Mouse (Mus musculus): ENCODE measurements around the gene 4933407L21Rik. TPM values are rescaled to one million over a fixed set of nuclear protein-coding genes. Genes with fewer than 3 reads are reported as not detected.
A peak's percentile ranks its signal among the peaks of the same experiment; 100 is the strongest.

4933407L21Rik gene
- total and polyA plus RNA-seq, 3 experiments = 0.17 to 0.71 (median 0.19) TPM

GRCm38 (mm10) chr1:85962081-85962480 lies 33.8 kb downstream of the 4933407L21Rik start (continued):
- TF ChIP-seq MAZ (IDR thresholded peaks at IDR 0.05; ENCODE audit: low read depth, low read length) (0 out of 2 replicates have a peak, but pooled peaks have one; percentile 1), USF2 (conservative IDR thresholded peaks at IDR 0.05; ENCODE audit: low read depth, low read length) (no peak), CTCF (conservative IDR thresholded peaks at IDR 0.05 in 1 of 2, IDR thresholded peaks at IDR 0.05 in 1 of 2; ENCODE audit: low read depth in 2 of 2, low read length in 2 of 2) (0 out of 4 replicates have a peak, but pooled peaks of 1 of the 2 experiments have one; percentile 2)

- Histone ChIP-seq H3K36me3 (replicated peaks in 1 of 2; ENCODE audit: control insufficient read depth in 1 of 2, insufficient read depth in 1 of 2, low read length in 1 of 2) (no peaks in the 10 kb centered on the region), H3K9me3 (replicated peaks; ENCODE audit: low read length) (peaks cover 2% of the 10 kb centered on the region), H3K4me2 (ENCODE audit: insufficient read depth, low read depth, poor library complexity, severe bottlenecking) (no peak overlapping the region), H3K4me3 (replicated peaks in 1 of 3; ENCODE audit: low read depth in 2 of 3, low read length in 2 of 3, poor library complexity in 1 of 3) (no peak overlapping the region), H3K79me2 (replicated peaks; ENCODE audit: control insufficient read depth, extremely low read depth, insufficient read depth, poor library complexity, severe bottlenecking) (no peaks in the 10 kb centered on the region; the same call in 1 of the 2 replicates), H3K9ac (ENCODE audit: insufficient read depth, low read depth) (no peak overlapping the region), H3K4me1 (ENCODE audit: control insufficient read depth in 1 of 2, insufficient read depth in 2 of 2) (peaks cover 18 to 52% of the 10 kb centered on the region in 2 experiments), H3K27me3 (replicated peaks) (no peaks in the 10 kb centered on the region), H3K27ac (ENCODE audit: insufficient read depth, low read depth) (no peak overlapping the region)
- dilution Hi-C loops (cut with MboI; ENCODE audit: extremely low pct_ligation_motif_present, extremely low pct_unique_long_range_greater_than_20kb, low sequenced_read_pairs) (no loop called here), in situ Hi-C loops (cut with MboI; ENCODE audit: low pct_ligation_motif_present, low pct_unique_long_range_greater_than_20kb, low sequenced_read_pairs) (no loop called here)
- DNase-seq (ENCODE audit: extremely low read depth) = no peak
- TF ChIP-seq ZC3H11A (IDR thresholded peaks at IDR 0.05; ENCODE audit: low read depth, low read length) (no peak), MEF2A (IDR thresholded peaks at IDR 0.05; ENCODE audit: borderline replicate concordance, low read depth, low read length) (no peak), PAX5 (IDR thresholded peaks at IDR 0.05; ENCODE audit: low read length) (no peak), USF2 (conservative IDR thresholded peaks at IDR 0.05; ENCODE audit: low read depth, low read length) (no peak), TCF12 (IDR thresholded peaks at IDR 0.05; ENCODE audit: low read depth, low read length) (no peak), IRF4 (IDR thresholded peaks at IDR 0.05; ENCODE audit: low read depth, low read length) (no peak), ELF1 (IDR thresholded peaks at IDR 0.05; ENCODE audit: low read depth, low read length) (no peak)
Observed at GRCm38 (mm10) chr1:85965856-85966255, 37.6 kb downstream of the 4933407L21Rik start.

GRCm38 (mm10) chr1:85969081-85969480 lies 40.8 kb downstream of the 4933407L21Rik start:
- Histone ChIP-seq H3K9ac (ENCODE audit: insufficient read depth, low read depth) (no peak overlapping the region), H3K27ac (ENCODE audit: insufficient read depth, low read depth) (no peak overlapping the region), H3K4me2 (ENCODE audit: insufficient read depth, low read depth, poor library complexity, severe bottlenecking) (no peak overlapping the region), H3K9me3 (replicated peaks; ENCODE audit: low read length) (peaks cover under 1% of the 10 kb centered on the region), H3K36me3 (replicated peaks in 1 of 2; ENCODE audit: control insufficient read depth in 1 of 2, insufficient read depth in 1 of 2, low read length in 1 of 2) (no peaks in the 10 kb centered on the region), H3K4me3 (replicated peaks in 1 of 3; ENCODE audit: low read depth in 2 of 3, low read length in 2 of 3, poor library complexity in 1 of 3) (no peak overlapping the region), H3K27me3 (replicated peaks) (no peaks in the 10 kb centered on the region), H3K79me2 (replicated peaks; ENCODE audit: control insufficient read depth, extremely low read depth, insufficient read depth, poor library complexity, severe bottlenecking) (no peaks in the 10 kb centered on the region; the same call in 1 of the 2 replicates), H3K4me1 (ENCODE audit: control insufficient read depth in 1 of 2, insufficient read depth in 2 of 2) (peaks cover 22 to 61% of the 10 kb centered on the region in 2 experiments)
- in situ Hi-C loops (cut with MboI; ENCODE audit: low pct_ligation_motif_present, low pct_unique_long_range_greater_than_20kb, low sequenced_read_pairs) (no loop called here), dilution Hi-C loops (cut with MboI; ENCODE audit: extremely low pct_ligation_motif_present, extremely low pct_unique_long_range_greater_than_20kb, low sequenced_read_pairs) (no loop called here)
- no peak for DNase-seq (ENCODE audit: extremely low read depth)
- TF ChIP-seq CTCF (conservative IDR thresholded peaks at IDR 0.05 in 1 of 2, IDR thresholded peaks at IDR 0.05 in 1 of 2; ENCODE audit: low read depth in 2 of 2, low read length in 2 of 2) (no peak), POLR2A (IDR thresholded peaks at IDR 0.05; ENCODE audit: low read depth, low read length) (no peak)

GRCm38 (mm10) chr1:85969519-85969918 lies 41.2 kb downstream of the 4933407L21Rik start:
- Histone ChIP-seq H3K4me1 (ENCODE audit: control insufficient read depth in 1 of 2, insufficient read depth in 2 of 2) (peaks cover 22 to 65% of the 10 kb centered on the region in 2 experiments), H3K27me3 (replicated peaks) (no peaks in the 10 kb centered on the region), H3K79me2 (replicated peaks; ENCODE audit: control insufficient read depth, extremely low read depth, insufficient read depth, poor library complexity, severe bottlenecking) (no peaks in the 10 kb centered on the region; the same call in 1 of the 2 replicates), H3K9me3 (replicated peaks; ENCODE audit: low read length) (no peaks in the 10 kb centered on the region), H3K4me3 (replicated peaks in 1 of 3; ENCODE audit: low read depth in 2 of 3, low read length in 2 of 3, poor library complexity in 1 of 3) (no peak overlapping the region), H3K9ac (ENCODE audit: insufficient read depth, low read depth) (no peak overlapping the region), H3K4me2 (ENCODE audit: insufficient read depth, low read depth, poor library complexity, severe bottlenecking) (no peak overlapping the region), H3K27ac (ENCODE audit: insufficient read depth, low read depth) (no peak overlapping the region), H3K36me3 (replicated peaks in 1 of 2; ENCODE audit: control insufficient read depth in 1 of 2, insufficient read depth in 1 of 2, low read length in 1 of 2) (no peaks in the 10 kb centered on the region)
- dilution Hi-C loops (cut with MboI; ENCODE audit: extremely low pct_ligation_motif_present, extremely low pct_unique_long_range_greater_than_20kb, low sequenced_read_pairs) (no loop called here), in situ Hi-C loops (cut with MboI; ENCODE audit: low pct_ligation_motif_present, low pct_unique_long_range_greater_than_20kb, low sequenced_read_pairs) (no loop called here)
- no peak for TF ChIP-seq KAT2A (IDR thresholded peaks at IDR 0.05; ENCODE audit: insufficient replicate concordance, low read length)
- TF ChIP-seq CHD2 (IDR thresholded peaks at IDR 0.05; ENCODE audit: low read length) = no peak
- no peak for TF ChIP-seq RCOR1 (conservative IDR thresholded peaks at IDR 0.05; ENCODE audit: low read depth, low read length)
- TF ChIP-seq CTCF (conservative IDR thresholded peaks at IDR 0.05 in 1 of 2, IDR thresholded peaks at IDR 0.05 in 1 of 2; ENCODE audit: low read depth in 2 of 2, low read length in 2 of 2) = no peak
- TF ChIP-seq MAX (IDR thresholded peaks at IDR 0.05; ENCODE audit: low read length) = no peak
- TF ChIP-seq ETS1 (conservative IDR thresholded peaks at IDR 0.05; ENCODE audit: low read depth, low read length) = no peak
- no peak for TF ChIP-seq MEF2A (IDR thresholded peaks at IDR 0.05; ENCODE audit: borderline replicate concordance, low read depth, low read length)
- TF ChIP-seq PAX5 (IDR thresholded peaks at IDR 0.05; ENCODE audit: low read length) = no peak
- TF ChIP-seq TCF12 (IDR thresholded peaks at IDR 0.05; ENCODE audit: low read depth, low read length) = no peak
- TF ChIP-seq NELFE (IDR thresholded peaks at IDR 0.05; ENCODE audit: low read depth, low read length) = no peak
- no peak for TF ChIP-seq MXI1 (IDR thresholded peaks at IDR 0.05; ENCODE audit: low read depth, low read length)
- no peak for TF ChIP-seq USF1 (IDR thresholded peaks at IDR 0.05; ENCODE audit: low read depth, low read length)
- TF ChIP-seq MAFK (IDR thresholded peaks at IDR 0.05; ENCODE audit: insufficient replicate concordance, low read length) = no peak
- no peak for TF ChIP-seq SMC3 (IDR thresholded peaks at IDR 0.05; ENCODE audit: low read depth, low read length)
- no peak for TF ChIP-seq IRF4 (IDR thresholded peaks at IDR 0.05; ENCODE audit: low read depth, low read length)
- no peak for DNase-seq (ENCODE audit: extremely low read depth)
